ENCODE assay signal across 14 mouse cellular contexts in genomic region chr8:50917540-50917939, GRCm38 (mm10).
DNase-seq lines count a peak whose midpoint lies in the region; ATAC-seq and TF ChIP-seq lines count a peak whose summit lies in the region.
"Had no signal": no experiment of that assay in that cellular context is flagged by ENCODE, and none has a peak within 500 bp of the region (broad histone marks: within the 10 kb centered on the region; RNA-seq: fewer than 3 reads in every experiment).

No protein-coding gene starts in this region.

- TF ChIP-seq CTCF in layer of hippocampus, adult 2 months (conservative IDR thresholded peaks at IDR 0.05), result peak; percentile 61

- no peaks in the 10 kb centered on the region for H3K36me3 ChIP-seq in hindbrain, embryonic 14.5 days (replicated peaks; ENCODE audit: control insufficient read depth, insufficient read depth)
- no peaks in the 10 kb centered on the region for H3K36me3 ChIP-seq in neural tube, embryonic 13.5 days
- no peaks in the 10 kb centered on the region for H3K36me3 ChIP-seq in limb, embryonic 10.5 days
- H3K36me3 ChIP-seq: heart, embryonic 12.5 days had no signal

- H3K27me3 ChIP-seq in hindbrain, embryonic 14.5 days (ENCODE audit: control insufficient read depth, insufficient read depth, low read length), result no peaks in the 10 kb centered on the region
- peaks cover 15% of the 10 kb centered on the region; the same call in 1 of the 2 replicates for H3K27me3 ChIP-seq in neural tube, embryonic 13.5 days
- H3K27me3 ChIP-seq in limb, embryonic 10.5 days (ENCODE audit: low read depth, poor library complexity, severe bottlenecking), result peaks cover 49% of the 10 kb centered on the region

- H3K4me2 ChIP-seq in hindbrain, embryonic 14.5 days (replicated peaks), result peak overlapping the region; percentile 91
- peak overlapping the region; percentile 82 for H3K4me2 ChIP-seq in neural tube, embryonic 13.5 days

- H3K27ac ChIP-seq in layer of hippocampus, adult 2 months, result no peak overlapping the region
- H3K27ac ChIP-seq in hindbrain, embryonic 14.5 days, result no peak overlapping the region
- H3K27ac ChIP-seq in neural tube, embryonic 13.5 days (replicated peaks), result no peak overlapping the region
- H3K27ac ChIP-seq in limb, embryonic 10.5 days, result no peak overlapping the region
- H3K27ac ChIP-seq: stomach, postnatal 0 days had no signal

- H3K9ac ChIP-seq in hindbrain, embryonic 14.5 days, result peak overlapping the region; percentile 74
- no peak overlapping the region for H3K9ac ChIP-seq in neural tube, embryonic 13.5 days
- H3K9ac ChIP-seq: heart, embryonic 12.5 days had no signal

- DNase-seq in layer of hippocampus, adult 2 months (ENCODE audit: low spot score in 2 of 2), result no peak
- no peak for DNase-seq in layer of hippocampus, adult 11-12 months (ENCODE audit: low spot score)
- DNase-seq in embryo, embryonic 10.5 days (ENCODE audit: low spot score), result peak; percentile 40
- DNase-seq in hindbrain, embryonic 14.5 days (ENCODE audit: low spot score), result peak; percentile 39
- no peak for DNase-seq in right cerebral cortex, postnatal 14 days
- DNase-seq in limb, embryonic 10.5 days (ENCODE audit: low spot score), result no peak
- no peak for DNase-seq in adrenal gland, postnatal 36 days
- DNase-seq: adrenal gland, adult 8-10 months; kidney, postnatal 25 days; liver had no signal

- peaks cover 9% of the 10 kb centered on the region; the same call in 1 of the 2 replicates for H3K4me1 ChIP-seq in hindbrain, embryonic 14.5 days (replicated peaks; ENCODE audit: control insufficient read depth, insufficient read depth, low read length)
- peaks cover 14% of the 10 kb centered on the region for H3K4me1 ChIP-seq in neural tube, embryonic 13.5 days (replicated peaks)
- peaks cover 14% of the 10 kb centered on the region for H3K4me1 ChIP-seq in limb, embryonic 10.5 days

- H3K9me3 ChIP-seq in hindbrain, embryonic 14.5 days (ENCODE audit: control insufficient read depth, low read length), result no peaks in the 10 kb centered on the region
- no peaks in the 10 kb centered on the region for H3K9me3 ChIP-seq in neural tube, embryonic 13.5 days
- H3K9me3 ChIP-seq in limb, embryonic 10.5 days (replicated peaks), result no peaks in the 10 kb centered on the region
- H3K9me3 ChIP-seq: heart, embryonic 12.5 days had no signal

- H3K4me3 ChIP-seq in layer of hippocampus, adult 2 months, result peak overlapping the region; percentile 69
- peak overlapping the region; percentile 72 for H3K4me3 ChIP-seq in hindbrain, embryonic 14.5 days (replicated peaks; ENCODE audit: low read length)
- peak overlapping the region; percentile 62 for H3K4me3 ChIP-seq in neural tube, embryonic 13.5 days
- H3K4me3 ChIP-seq in limb, embryonic 10.5 days, result no peak overlapping the region
- H3K4me3 ChIP-seq: heart, embryonic 12.5 days had no signal

- no peak for ATAC-seq in hindbrain, embryonic 14.5 days (ENCODE audit: low FRiP score)
- no peak for ATAC-seq in neural tube, embryonic 13.5 days (ENCODE audit: low read depth)
- ATAC-seq: lung, postnatal 0 days had no signal

- WGBS in hindbrain, embryonic 14.5 days, result 22% methylated on average over 5 of the region's 5 CpGs
- 22% methylated on average over 5 of the region's 5 CpGs for WGBS in neural tube, embryonic 13.5 days
- 30% methylated on average over 5 of the region's 5 CpGs for WGBS in limb, embryonic 10.5 days

Comparison
In these comparisons a context has a peak if more than half of its experiments do, and no peak if none do; other contexts are left out.
1. DNase-seq: peak in embryo, embryonic 10.5 days (single experiment) and hindbrain, embryonic 14.5 days (single experiment); none in layer of hippocampus, adult 2 months (0 of 2), layer of hippocampus, adult 11-12 months (single experiment), right cerebral cortex, postnatal 14 days (single experiment), limb, embryonic 10.5 days (single experiment) and adrenal gland, postnatal 36 days (0 of 2).